Mouse (Mus musculus) right cerebral cortex, adult 18-20 months (tissue): ENCODE results near the gene Rai1.

Experiments
- DNase-seq: peaks from one replicate; pipeline ENCODE4 v3.0.0; 2022; ENCODE audit warnings: mixed read lengths

Gene Rai1

GRCm38 (mm10) chr11:60195108-60195507 is 90.3 kb downstream of the Rai1 start:
- DNase-seq, result no peak

GRCm38 (mm10) chr11:60196344-60196743 is 91.5 kb downstream of the Rai1 start:
- no peak for DNase-seq

DNA sequence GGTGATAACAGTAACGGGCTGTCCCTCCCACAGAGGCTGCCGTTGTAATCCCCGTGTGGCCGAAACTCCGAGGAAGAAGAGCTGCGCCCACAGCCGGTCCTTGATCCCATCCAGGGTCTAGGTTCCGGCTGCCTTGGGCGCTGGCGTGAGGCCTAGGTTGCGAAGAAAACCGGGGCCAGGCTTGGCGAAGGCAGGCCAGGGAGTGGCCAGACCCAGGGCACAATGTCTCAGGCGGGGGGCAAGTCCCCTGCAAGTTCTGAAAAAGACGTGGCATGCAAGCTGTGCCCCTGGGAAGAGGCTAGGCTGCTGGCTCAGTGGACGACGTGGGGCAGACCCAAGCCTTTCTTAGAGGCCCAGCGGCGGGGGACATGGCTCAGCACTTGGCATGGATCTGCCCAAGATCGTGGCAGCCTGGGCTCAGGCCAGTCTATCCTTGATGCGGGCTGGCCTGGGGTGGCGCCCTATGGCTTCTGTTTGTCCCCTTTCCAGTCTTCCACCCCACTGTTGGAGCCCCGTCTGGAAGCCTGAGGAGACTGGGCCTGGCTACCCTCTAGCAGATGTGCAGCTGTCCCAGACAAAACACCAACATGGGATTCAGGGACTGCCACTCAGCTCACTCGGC is 93.3 kb downstream of the Rai1 start:
- DNase-seq, result no peak

DNA sequence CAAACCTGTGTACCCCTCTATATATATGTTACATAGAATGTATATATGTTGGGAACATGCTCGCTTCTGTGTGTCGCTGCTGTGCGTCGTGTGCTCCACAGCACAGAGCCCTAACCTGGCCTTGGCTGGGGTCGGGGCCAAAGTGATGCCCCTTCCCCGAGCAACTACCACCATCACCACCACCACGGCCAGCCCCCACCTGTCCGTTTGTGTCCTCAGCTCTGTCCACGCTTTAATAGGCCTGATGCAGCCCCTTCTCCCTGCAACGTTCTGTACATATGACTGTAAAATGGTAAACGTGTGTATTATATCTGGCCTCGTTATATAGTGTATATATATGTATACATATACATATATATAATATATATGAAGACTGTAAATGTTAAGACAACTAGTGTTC is 93.8 kb downstream of the Rai1 start:
- no peak for DNase-seq

DNA sequence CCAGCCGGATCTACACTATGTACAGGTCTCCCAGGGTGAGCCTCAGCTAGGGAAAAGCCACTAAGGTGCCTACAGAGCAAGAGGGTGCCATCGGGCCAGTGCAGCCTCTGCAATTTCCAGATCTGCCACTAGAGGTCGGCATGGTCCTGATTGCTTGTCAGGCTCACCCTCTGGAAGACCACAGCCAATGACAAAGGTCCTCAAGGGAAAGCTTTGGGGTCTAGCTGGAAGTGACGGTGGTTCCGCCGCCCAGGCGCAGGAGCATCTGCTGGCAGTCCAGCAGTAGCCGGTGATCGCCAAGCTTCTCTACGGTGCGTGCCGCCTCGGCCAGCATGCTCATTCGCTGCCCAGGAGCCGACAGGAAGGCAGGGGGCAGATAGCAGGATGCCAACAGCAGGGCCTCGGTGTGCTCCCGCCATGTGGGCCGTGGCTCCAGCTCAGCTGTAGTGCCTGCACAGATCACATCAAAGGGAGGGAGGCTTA is 94.9 kb downstream of the Rai1 start:
- peak; percentile 91 for DNase-seq

- no peak for DNase-seq
Measured at GRCm38 (mm10) chr11:60200384-60200783, 95.6 kb downstream of the Rai1 start.

- DNase-seq, result no peak
Measured at GRCm38 (mm10) chr11:60202710-60203638, 98.2 kb downstream of the Rai1 start.

DNA sequence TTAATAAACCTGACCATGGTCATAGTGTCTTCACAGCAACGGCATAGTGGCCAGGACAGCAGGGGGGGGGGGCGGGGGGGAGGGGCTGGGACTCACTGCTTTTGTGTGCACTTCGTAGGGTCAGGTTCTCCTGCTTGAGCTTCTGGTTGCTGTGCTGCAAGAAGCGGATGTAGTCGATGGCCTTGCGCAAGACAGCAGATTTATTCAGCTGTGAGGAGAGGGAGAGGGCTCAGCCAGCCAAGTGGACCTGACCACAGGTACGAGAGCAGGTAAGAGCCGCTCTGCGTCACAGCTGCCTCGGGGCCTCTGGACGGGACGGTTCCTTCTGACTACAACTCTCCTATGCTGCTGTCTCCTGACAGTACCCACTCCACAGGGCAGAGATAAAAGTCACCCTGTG is 100.2 kb downstream of the Rai1 start:
- DNase-seq, result no peak

GRCm38 (mm10) chr11:60206207-60206606 is 101.4 kb downstream of the Rai1 start:
- DNase-seq, result no peak

DNA sequence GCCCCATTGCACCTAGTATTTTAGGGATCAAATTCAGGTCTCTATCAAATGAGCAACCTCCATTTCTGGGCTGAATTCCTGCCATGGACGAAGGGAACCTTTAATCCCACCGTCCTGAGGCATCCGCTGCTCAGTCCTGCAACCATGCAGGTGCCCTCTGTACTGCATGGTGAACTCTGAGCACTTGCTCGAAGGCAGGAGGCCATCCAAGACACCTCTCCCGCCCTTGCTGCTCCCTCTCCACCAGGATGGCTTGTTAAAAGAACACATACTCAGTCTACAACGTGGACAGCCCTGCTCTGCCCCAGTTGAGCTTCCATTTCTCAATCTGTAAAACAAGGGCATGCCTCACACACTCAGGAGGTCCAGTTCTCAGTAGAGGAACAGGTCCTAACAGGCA is 103.4 kb downstream of the Rai1 start:
- DNase-seq, result no peak

GRCm38 (mm10) chr11:60208712-60209111 is 103.9 kb downstream of the Rai1 start:
- DNase-seq, result no peak

DNA sequence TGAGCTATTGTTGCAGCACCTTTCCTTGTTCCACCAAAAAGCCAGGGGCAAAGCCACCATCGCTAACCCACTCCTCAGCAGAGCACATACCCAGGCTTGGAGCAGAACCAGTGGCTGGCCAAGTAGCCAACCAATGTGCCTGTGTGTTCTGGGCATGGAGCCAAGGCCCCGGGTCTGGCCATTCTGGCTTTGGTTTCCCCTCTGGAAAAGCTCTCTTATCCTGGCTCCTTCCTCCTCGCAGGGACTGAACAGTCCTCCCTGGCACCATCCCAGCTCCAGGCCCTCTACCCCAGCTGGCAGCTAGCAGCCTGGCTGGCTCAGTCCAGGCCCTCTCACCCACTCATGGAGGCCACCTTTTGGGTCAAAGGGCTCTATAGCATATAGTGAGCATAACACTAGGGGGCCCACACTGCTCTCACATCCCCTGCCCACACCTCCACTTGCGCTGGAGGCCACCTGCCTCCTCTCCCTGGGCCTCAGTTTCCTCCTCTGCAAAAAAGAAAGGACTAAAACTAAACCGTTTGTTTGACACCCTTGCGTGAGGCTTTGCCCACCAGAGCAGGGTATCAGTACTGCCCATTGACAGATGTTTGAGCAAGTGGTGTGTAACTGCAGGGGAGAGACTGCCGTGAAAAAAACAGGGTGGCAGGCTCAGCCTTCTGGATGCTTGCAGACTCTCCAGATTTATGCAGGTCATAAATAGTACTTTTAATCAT is 104.6 kb downstream of the Rai1 start:
- DNase-seq, result peak; percentile 82

DNA sequence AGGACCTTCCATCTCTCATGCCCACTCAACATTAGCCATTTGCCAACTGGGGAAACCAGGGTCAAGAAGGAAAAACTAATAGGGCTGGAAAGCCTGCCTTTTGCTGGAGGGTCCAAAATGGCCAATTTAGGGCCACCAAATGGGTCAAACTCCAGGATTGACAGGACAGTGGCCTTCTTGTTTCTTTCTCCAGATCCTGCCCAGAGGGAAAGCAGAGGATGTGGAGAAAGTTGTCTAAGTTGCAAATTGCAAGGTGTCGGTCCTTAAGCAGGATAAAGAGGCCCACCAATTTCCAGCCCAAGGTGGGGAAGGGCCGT is 105.1 kb downstream of the Rai1 start:
- DNase-seq, result no peak

DNA sequence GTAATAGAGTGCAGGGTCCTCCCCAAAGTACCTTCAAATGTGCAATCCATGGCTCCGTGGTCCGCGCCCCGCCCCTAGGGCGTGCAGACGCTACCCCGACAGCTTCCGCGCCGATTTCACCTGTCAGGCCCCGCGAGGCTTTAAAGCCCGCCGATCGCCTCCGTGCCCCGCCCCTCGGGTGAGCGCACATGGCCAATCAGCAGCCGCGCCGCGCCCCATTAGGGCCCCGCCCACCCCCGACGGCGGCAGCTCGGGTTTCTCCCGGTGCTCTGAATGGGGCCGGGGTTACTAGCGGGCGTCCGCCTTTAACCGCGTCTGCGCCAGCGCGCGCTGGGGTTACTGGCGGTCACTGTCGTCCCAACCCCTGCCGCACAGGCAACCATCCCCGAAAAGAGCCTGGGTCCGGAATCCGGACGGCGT is 105.5 kb downstream of the Rai1 start:
- peak; percentile 90 for DNase-seq

GRCm38 (mm10) chr11:60211152-60211551 is 106.3 kb downstream of the Rai1 start:
- no peak for DNase-seq

GRCm38 (mm10) chr11:60211761-60212160 is 106.9 kb downstream of the Rai1 start:
- DNase-seq, result no peak

GRCm38 (mm10) chr11:60213266-60213665 is 108.5 kb downstream of the Rai1 start:
- DNase-seq, result no peak

- DNase-seq, result no peak
Measured at GRCm38 (mm10) chr11:60216671-60217070, 111.9 kb downstream of the Rai1 start.

DNA sequence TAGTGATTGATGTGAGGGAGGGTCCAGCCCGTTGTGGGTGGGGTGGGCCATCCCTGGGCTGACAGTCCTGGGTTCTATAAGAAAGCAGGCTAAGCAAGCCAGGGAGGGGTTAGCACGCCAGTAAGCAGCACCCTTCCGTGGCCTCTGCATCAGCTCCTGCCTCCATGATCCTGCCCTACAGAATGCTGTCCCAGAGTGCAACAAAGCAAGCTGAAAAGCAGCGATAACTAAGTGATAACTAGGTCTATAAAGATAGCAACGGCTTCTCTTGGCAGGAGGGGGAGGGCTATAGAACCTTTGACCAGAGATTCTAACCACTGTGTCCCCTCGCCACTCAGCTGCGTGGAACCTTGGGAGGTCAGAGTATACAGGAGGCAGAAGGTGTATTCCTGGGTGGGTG is 112.7 kb downstream of the Rai1 start:
- DNase-seq, result no peak

GRCm38 (mm10) chr11:60219609-60220008 is 114.8 kb downstream of the Rai1 start:
- no peak for DNase-seq

DNA sequence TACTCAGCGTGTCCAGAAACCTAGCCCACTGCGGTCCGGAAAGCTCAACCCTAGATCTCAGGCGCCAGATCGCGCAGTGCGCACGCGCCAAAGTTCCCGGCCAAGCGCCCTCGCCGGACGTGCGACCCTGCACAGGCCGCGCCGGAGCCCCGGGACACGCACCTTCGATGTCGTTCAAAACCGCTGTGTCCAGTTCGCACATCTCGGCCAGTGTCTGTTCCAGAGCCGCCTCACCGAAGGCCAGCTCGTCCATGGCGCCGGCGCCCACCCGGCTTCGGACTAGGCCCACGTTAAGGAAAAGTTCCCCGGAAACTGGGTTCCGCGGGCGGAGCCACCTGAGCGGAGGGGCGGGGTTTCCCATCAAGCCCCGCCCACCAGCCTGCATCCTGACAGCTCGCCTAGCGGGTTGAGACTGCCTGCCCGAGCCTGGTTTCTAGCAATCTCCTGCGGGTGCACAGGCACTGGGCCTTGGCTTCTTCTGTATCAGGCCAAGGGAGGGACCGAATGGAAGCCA is 115.5 kb downstream of the Rai1 start:
- DNase-seq, result peak; percentile 87

DNA sequence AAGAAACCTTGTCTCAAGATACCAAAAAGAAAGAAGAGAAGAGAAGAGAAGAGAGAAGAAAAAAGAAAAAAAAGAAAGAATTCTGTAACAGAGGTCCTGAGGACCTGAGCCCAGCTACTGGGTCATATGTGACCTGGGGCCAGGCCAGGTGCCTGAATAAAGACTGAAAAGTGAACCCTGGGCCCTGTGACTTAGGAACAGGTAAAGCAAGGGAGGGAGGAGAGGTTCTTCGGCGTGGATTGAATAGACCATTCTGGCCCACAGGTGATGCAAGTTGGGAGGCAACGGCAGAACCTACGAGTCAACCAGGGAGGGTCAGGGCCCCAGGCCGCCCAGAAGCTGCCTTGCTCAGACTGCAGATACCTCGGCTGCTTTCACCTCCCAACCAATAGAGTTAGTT is 116.6 kb downstream of the Rai1 start:
- no peak for DNase-seq

DNA sequence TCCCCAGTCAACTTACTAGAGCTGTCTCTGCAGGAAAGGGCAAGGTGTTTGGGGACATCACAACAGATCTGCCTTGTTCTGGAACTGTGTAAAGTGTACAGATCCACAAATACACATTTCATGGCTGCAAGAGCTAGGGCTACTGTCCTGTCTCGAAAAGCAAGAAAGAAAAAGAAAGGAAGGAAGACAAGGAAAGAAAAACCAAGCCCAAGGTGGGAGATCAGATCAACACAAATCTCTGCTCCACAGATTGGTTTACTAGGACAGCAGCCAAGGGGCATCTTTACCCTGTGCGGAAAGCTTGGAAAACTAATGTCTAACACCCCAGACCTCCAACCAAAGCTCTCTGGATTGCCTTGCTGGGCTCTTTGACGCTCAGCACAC is 117.3 kb downstream of the Rai1 start:
- DNase-seq, result no peak
